Mouse (Mus musculus) forebrain, embryonic 15.5 days (tissue): Measurements from ENCODE around the gene Med4. TPM values are rescaled to one million over a fixed set of nuclear protein-coding genes. Genes with fewer than 3 reads are reported as not detected.

Source experiments
- ATAC-seq: fragments of 200-750 bp; cut with Nextera tagmentation; replicated peaks from 2 replicates; pipeline ENCODE4 v1.8.0; 2017; ENCODE audit warnings: mild to moderate bottlenecking, moderate TSS enrichment, moderate library complexity
- H3K27ac ChIP-seq: fragments of 300-500 bp; sonication (generic); replicated peaks from 2 replicates; pipeline ENCODE4 v1.5.1; 2015; ENCODE audit warnings: mild to moderate bottlenecking, inconsistent platforms
- H3K27me3 ChIP-seq: fragments of 300-500 bp; sonication (generic); 2 replicates; pipeline ENCODE4 v1.6.1; 2015; ENCODE audit warnings: inconsistent platforms
- H3K36me3 ChIP-seq: fragments of 300-500 bp; sonication (generic); 2 replicates; pipeline ENCODE4 v1.6.1; 2015; ENCODE audit warnings: mild to moderate bottlenecking, inconsistent platforms
- H3K4me1 ChIP-seq: fragments of 300-500 bp; sonication (generic); 2 replicates; pipeline ENCODE4 v1.6.1; 2015; ENCODE audit warnings: inconsistent platforms
- H3K4me2 ChIP-seq: fragments of 300-500 bp; sonication (generic); replicated peaks from 2 replicates; pipeline ENCODE4 v1.6.1; 2015; ENCODE audit warnings: mild to moderate bottlenecking, inconsistent platforms
- H3K4me3 ChIP-seq: fragments of 300-500 bp; sonication (generic); 2 replicates; pipeline ENCODE4 v1.5.1; 2015; ENCODE audit warnings: mild to moderate bottlenecking, inconsistent platforms
- H3K9ac ChIP-seq: fragments of 300-500 bp; sonication (generic); replicated peaks from 2 replicates; pipeline ENCODE4 v1.6.1; 2015; ENCODE audit warnings: mild to moderate bottlenecking, inconsistent platforms
- H3K9me3 ChIP-seq: fragments of 300-500 bp; sonication (generic); 2 replicates; pipeline ENCODE4 v1.6.1; 2016; ENCODE audit warnings: inconsistent platforms
- WGBS: fragments of 180-500 bp; shearing (Covaris S2); methylation state at CpG from one replicate; pipeline ENCODE4 v1.1.7; 2015; ENCODE audit warnings: mixed read lengths; 5-methylcytosine and 5-hydroxymethylcytosine counted together
- polyA plus RNA-seq: library from polyadenylated mRNA; unstranded; fragments of >200 nt; fragmentation: Nextera tagmentation; extraction: Ambion mirVana; gene quantifications from 2 replicates; pipeline ENCODE4 v1.2.1, GENCODE M21; 2015

The Med4 gene
- polyA plus RNA-seq, 1 experiment from 2014 or later, result 107 TPM

DNA sequence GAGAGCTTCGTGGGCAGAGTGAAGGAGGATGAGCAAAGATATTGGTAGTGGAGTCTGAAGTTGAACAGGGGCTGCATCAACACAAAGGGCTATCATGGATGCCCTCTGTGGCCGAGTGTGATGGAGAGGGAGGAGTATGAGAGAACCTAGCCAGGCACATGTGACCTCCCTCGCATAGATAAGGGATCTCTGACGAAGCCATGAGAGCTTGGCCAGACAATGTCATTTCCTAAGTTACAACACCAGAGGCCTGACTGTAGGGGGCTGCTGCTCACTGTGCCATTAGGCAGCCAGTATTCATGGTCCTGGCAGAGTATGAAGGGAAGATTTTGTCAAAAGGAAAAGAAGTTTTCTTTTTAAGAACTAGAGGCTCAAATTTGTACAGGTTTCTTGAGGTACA is 37.2 kb downstream of the Med4 start:
- no peak overlapping the region for H3K27ac ChIP-seq
- no peak for ATAC-seq
- no peak overlapping the region for H3K4me3 ChIP-seq
- no peaks in the 10 kb centered on the region for H3K9me3 ChIP-seq
- WGBS, result 72% methylated on average over 4 of the region's 4 CpGs
- H3K36me3 ChIP-seq, result no peaks in the 10 kb centered on the region
- no peaks in the 10 kb centered on the region for H3K27me3 ChIP-seq
- H3K4me1 ChIP-seq, result 0 out of 2 replicates have a peak, but pooled peaks cover under 1% of the 10 kb centered on the region
- H3K9ac ChIP-seq, result no peak overlapping the region
- H3K4me2 ChIP-seq, result no peak overlapping the region

DNA sequence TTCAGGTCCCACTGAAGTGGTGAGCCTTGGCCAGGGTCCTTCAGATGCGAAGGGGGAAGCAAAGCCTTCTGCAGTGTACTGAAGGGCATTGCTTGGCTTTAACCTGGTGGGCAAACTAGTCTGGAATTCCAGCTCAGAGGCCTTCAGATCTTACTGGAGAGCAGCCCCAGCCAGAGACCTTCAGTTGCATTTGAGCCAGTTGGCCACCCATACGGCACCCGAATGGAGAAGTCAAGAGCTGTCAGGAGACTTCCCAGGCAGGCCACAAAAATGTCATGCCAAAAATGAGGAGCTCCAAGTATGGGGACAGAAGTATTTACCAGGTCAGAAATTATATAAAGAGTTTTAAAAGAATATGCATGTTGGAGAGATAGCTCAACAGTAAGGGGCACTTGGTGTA is 38.2 kb downstream of the Med4 start, which contains the start of gene Nudt15:
Nudt15 (minus strand) TSS at position 192 of the 400 bp plus-strand sequence.
- Histone ChIP-seq H3K36me3 (no peaks in the 10 kb centered on the region), H3K27ac (no peak within 1 kb of the TSS), H3K9ac (no peak within 1 kb of the TSS), H3K4me3 (no peak within 1 kb of the TSS), H3K4me1 (peaks cover 5% of the 10 kb centered on the region; the same call in 1 of the 2 replicates), H3K9me3 (no peaks in the 10 kb centered on the region), H3K4me2 (no peak within 1 kb of the TSS), H3K27me3 (no peaks in the 10 kb centered on the region)
- ATAC-seq, result no peak
- WGBS, result 91% methylated on average over 3 of the region's 3 CpGs

DNA sequence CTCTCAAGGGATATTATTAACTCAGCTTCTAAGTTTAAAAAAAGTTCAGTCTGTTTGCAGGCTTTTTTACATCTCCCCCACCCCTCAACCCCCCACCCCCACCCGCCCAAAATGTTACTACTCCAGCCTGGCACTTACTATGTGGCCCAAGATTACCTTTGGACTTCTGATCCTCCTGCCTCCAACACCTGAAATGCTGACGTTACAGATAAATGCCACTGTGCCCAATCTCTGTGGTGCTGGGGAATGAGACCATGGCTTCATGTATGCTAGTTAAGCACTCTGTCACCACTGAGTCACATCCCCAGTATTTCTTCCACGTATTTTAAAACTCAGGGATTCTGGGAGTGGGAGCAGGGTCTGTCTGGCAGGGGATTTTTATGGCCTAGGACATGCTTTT is 40.5 kb downstream of the Med4 start:
- Histone ChIP-seq H3K9me3 (no peaks in the 10 kb centered on the region), H3K27me3 (no peaks in the 10 kb centered on the region), H3K4me3 (no peak overlapping the region), H3K9ac (no peak overlapping the region), H3K36me3 (no peaks in the 10 kb centered on the region), H3K27ac (no peak overlapping the region), H3K4me2 (no peak overlapping the region), H3K4me1 (peaks cover 23% of the 10 kb centered on the region)
- no peak for ATAC-seq
- 52% methylated on average over 3 of the region's 3 CpGs for WGBS

DNA sequence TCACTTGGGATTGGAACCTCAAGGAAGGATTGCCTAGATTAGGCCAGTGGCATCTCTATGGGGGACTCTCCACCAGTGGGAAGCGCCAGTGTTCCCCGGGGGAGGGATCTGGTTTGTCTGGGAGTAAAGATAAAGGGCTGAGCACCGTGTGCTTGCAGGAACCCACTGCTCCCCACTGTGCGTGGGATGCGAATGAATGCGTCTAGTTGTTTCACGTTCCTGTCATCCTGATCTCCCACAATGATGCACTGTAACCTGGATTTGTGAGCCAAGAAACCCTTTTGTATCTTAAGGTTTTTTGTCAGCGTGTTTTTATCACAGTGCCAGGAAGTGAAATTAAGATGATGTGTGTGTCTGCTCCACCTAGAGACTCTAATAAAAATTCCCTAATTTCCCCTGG is 40.9 kb downstream of the Med4 start:
- ATAC-seq, result no peak
- Histone ChIP-seq H3K9ac (no peak overlapping the region), H3K4me2 (no peak overlapping the region), H3K9me3 (no peaks in the 10 kb centered on the region), H3K27me3 (no peaks in the 10 kb centered on the region), H3K4me3 (no peak overlapping the region), H3K27ac (no peak overlapping the region), H3K36me3 (no peaks in the 10 kb centered on the region), H3K4me1 (peaks cover 23% of the 10 kb centered on the region)
- 31% methylated on average over 8 of the region's 8 CpGs for WGBS

DNA sequence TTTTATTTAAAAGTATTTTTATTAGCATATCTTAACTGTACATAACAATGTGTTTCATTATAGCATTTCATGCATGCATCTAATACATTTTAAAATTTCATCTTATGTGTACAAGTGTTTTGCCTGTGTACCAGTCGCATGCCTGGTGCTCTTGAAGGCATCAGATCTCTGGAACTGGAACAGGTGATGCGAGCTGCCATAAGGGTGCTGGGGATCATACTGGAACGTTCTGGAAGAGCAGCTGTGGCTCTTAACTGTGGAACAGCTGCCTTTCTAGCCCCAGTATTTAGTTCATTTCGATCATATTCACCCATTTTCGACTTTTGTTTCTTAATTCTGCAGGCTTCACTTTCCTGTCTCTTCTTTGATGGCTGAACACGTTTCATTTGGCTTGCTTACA is 41.3 kb downstream of the Med4 start:
- WGBS, result 76% methylated on average over 6 of the region's 6 CpGs
- no peak overlapping the region for H3K9ac ChIP-seq
- no peak overlapping the region for H3K4me3 ChIP-seq
- no peak for ATAC-seq
- no peaks in the 10 kb centered on the region for H3K9me3 ChIP-seq
- H3K4me1 ChIP-seq, result peaks cover 23% of the 10 kb centered on the region
- H3K36me3 ChIP-seq, result no peaks in the 10 kb centered on the region
- no peak overlapping the region for H3K27ac ChIP-seq
- no peaks in the 10 kb centered on the region for H3K27me3 ChIP-seq
- no peak overlapping the region for H3K4me2 ChIP-seq

DNA sequence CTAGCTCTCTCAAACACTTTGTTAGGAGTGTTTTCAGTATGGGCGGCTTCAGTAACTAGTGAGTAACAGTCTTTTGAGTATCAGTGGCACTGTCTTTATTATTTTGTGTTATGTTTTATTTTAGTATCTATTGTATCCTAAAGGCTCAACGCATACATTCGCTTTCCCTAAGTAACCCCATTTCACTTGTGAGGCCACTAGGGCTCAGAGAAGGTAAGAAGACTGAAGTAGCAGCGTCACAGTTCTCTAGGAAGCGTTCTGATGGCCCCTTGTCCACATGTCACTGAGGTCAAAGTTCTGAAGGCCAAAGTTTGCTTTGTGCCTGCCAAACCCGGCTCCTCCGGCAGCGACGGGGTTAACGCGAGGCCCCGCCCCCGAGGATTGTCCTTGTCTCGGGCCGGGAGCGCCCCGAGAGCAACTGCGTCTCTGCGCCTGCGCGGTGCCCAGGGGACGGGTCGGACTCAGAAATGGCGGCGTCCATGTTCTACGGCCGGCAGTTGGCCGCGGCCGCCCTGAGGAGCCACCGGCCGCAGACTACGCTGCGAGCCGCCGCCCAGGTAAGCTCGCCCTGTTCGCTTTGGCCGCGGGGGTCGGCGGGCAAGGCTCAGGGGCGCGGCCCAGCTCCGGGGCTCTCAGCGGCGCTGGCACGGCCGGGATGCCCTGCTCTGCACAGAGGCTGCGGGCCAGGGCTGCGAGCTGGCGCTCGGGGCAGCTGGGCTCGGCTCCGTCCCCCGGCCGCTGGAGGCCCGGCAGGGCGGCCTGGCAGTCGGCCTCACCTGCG is 42.7 kb downstream of the Med4 start:
- H3K36me3 ChIP-seq, result peaks cover 7% of the 10 kb centered on the region; the same call in 1 of the 2 replicates
- peak; percentile 97 for ATAC-seq
- H3K4me3 ChIP-seq, result peak overlapping the region; percentile 81
- H3K4me2 ChIP-seq, result peak overlapping the region; percentile 62
- 4% methylated on average over 61 of the region's 61 CpGs for WGBS
- no peaks in the 10 kb centered on the region for H3K27me3 ChIP-seq
- peak overlapping the region; percentile 85 for H3K9ac ChIP-seq
- H3K4me1 ChIP-seq, result peaks cover 23% of the 10 kb centered on the region
- H3K9me3 ChIP-seq, result no peaks in the 10 kb centered on the region
- peak overlapping the region; percentile 75 for H3K27ac ChIP-seq

DNA sequence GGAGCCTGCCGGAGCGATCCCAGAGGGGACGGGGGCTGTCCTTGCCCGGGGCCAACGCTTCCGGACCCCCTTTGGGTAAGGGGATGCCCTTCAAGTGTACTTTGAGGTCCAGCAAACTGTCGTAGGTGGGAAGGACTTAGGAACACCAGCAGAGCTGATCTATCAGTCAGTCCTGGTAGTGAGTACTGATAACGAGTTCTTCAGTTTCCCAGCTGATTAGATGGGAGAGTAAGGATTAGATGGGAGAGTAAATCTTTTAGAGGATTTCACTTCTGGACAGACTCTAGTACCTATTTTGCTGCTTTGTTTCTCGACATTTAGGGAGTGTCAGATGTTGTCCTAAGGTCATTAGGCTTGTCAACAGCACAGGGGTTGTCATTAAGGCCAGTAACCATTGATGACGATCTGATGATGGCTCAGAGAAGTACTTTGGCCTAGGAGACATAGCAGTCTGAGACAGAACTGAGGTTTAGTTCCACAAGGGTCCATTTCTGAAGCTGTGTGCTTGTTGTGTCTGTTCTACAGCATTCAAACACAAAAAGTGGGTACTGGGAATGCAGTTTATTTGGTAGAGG is 43.4 kb downstream of the Med4 start:
- no peaks in the 10 kb centered on the region for H3K9me3 ChIP-seq
- peak overlapping the region; percentile 85 for H3K9ac ChIP-seq
- peak overlapping the region; percentile 75 for H3K27ac ChIP-seq
- H3K4me3 ChIP-seq, result peak overlapping the region; percentile 81
- WGBS, result under 1% methylated on average over 10 of the region's 10 CpGs
- H3K27me3 ChIP-seq, result no peaks in the 10 kb centered on the region
- ATAC-seq, result no peak; the same call in 1 of the 2 replicates
- H3K4me1 ChIP-seq, result peaks cover 23% of the 10 kb centered on the region
- H3K4me2 ChIP-seq, result peak overlapping the region; percentile 62
- H3K36me3 ChIP-seq, result peaks cover 7% of the 10 kb centered on the region; the same call in 1 of the 2 replicates

Other genes starting within 250 kb of the Med4 start
- gene Rb1, start 184.2 kb upstream of the Med4 start, polyA plus RNA-seq, result 19.4 and 32.5 TPM in 2 replicates
- 640 and 665 TPM in 2 replicates for gene Itm2b, start 124.7 kb upstream of the Med4 start, polyA plus RNA-seq
- 100 and 101 TPM in 2 replicates for gene Sucla2, start 15.3 kb downstream of the Med4 start, polyA plus RNA-seq
- 8.3 and 8.5 TPM in 2 replicates for gene Nudt15, start 38.2 kb downstream of the Med4 start, polyA plus RNA-seq
- gene Gm21750, start 151.2 kb downstream of the Med4 start, polyA plus RNA-seq, result not detected in 2 replicates